Mouse (Mus musculus) kidney, adult 2 months (tissue): Measurements from ENCODE around the gene Sos1.
"Not testable (repeated sequence)": the region's sequence is repeated elsewhere in the genome, so short reads cannot be mapped to it uniquely, and the experiment has no call there.

Experiments
- CTCF ChIP-seq: fragments of 200-500 bp; conservative IDR thresholded peaks from 2 replicates; pipeline ENCODE4 v1.5.1; 2011; ENCODE audit warnings: low read depth, mild to moderate bottlenecking, control low read depth, low read length, moderate library complexity, mixed read lengths; ENCODE audit not compliant: insufficient read depth, insufficient read length
- POLR2A ChIP-seq: fragments of 200-500 bp; IDR thresholded peaks from one replicate; pipeline ENCODE4 v1.6.1; 2011; ENCODE audit warnings: low read depth, low read length, control low read depth

DNA sequence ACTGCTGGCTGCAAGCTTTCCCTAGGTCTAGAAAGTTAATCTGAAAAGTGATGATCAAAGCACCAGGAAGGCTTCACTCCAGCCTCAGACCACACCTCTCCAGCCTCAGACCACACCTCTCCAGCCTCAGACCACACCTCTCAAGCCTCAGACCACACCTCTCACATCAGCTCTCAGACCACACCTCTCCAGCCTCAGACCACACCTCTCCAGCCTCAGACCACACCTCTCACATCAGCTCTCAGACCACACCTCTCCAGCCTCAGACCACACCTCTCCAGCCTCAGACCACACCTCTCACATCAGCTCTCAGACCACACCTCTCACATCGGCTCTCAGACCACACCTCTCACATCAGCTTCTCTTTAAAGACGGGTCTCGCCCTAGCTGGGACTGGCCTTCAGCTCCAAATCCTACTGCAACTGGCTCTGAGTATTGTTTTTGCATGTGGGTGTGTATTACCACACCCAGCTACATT is 11.8 kb downstream of the Sos1 start:
- not testable (repeated sequence) for TF ChIP-seq CTCF, POLR2A
